Comparison of ENCODE assay signal across 24 mouse cellular contexts in genomic region chr11:76505106-76505505, GRCm38 (mm10).
A peak's percentile ranks its signal among the peaks of the same experiment; 100 is the strongest.
DNase-seq lines count a peak whose midpoint lies in the region; ATAC-seq and TF ChIP-seq lines count a peak whose summit lies in the region.
"Had no signal": no experiment of that assay in that cellular context is flagged by ENCODE, and none has a peak within 500 bp of the region (broad histone marks: within the 10 kb centered on the region; RNA-seq: fewer than 3 reads in every experiment).

No protein-coding gene starts in this region.

- H3K9me3 ChIP-seq in limb, embryonic 15.5 days, result no peaks in the 10 kb centered on the region
- H3K9me3 ChIP-seq in hindbrain, postnatal 0 days (ENCODE audit: low read length), result no peaks in the 10 kb centered on the region
- H3K9me3 ChIP-seq: kidney, embryonic 15.5 days; liver, embryonic 15.5 days had no signal

- no peak for TF ChIP-seq POLR2A in thymus, adult 2 months (IDR thresholded peaks at IDR 0.05; ENCODE audit: control insufficient read depth, extremely low read depth, insufficient read depth, low read length, poor library complexity)

- peaks cover 19% of the 10 kb centered on the region for H3K4me1 ChIP-seq in thymus, adult 2 months (replicated peaks; ENCODE audit: control insufficient read depth, insufficient read depth, low read length)
- H3K4me1 ChIP-seq in limb, embryonic 15.5 days, result peaks cover 30% of the 10 kb centered on the region
- peaks cover 26% of the 10 kb centered on the region for H3K4me1 ChIP-seq in hindbrain, postnatal 0 days (ENCODE audit: insufficient read depth, low read length)
- H3K4me1 ChIP-seq: liver, embryonic 15.5 days had no signal

- H3K4me2 ChIP-seq in limb, embryonic 15.5 days, result no peak overlapping the region
- no peak overlapping the region for H3K4me2 ChIP-seq in hindbrain, postnatal 0 days (ENCODE audit: low read depth, low read length)
- H3K4me2 ChIP-seq: kidney, embryonic 15.5 days; liver, embryonic 15.5 days had no signal

- H3K9ac ChIP-seq in limb, embryonic 15.5 days, result 0 out of 2 replicates have a peak overlapping the region, but pooled peaks have one; percentile 7
- no peak overlapping the region for H3K9ac ChIP-seq in hindbrain, postnatal 0 days (replicated peaks; ENCODE audit: low read length)
- H3K9ac ChIP-seq: kidney, embryonic 15.5 days; liver, embryonic 15.5 days had no signal

- ATAC-seq in granulocyte monocyte progenitor cell, adult 5-6 weeks (replicated peaks; ENCODE audit: poor library complexity, severe bottlenecking), result peak; percentile 57
- no peak for ATAC-seq in limb, embryonic 15.5 days (ENCODE audit: insufficient number of reproducible peaks, low FRiP score, low TSS enrichment, low read depth)
- ATAC-seq in hindbrain, postnatal 0 days, result no peak
- ATAC-seq: CD4-positive, CD25-positive, alpha-beta regulatory T cell, adult 4 months; forebrain, embryonic 16.5 days had no signal

- H3K27me3 ChIP-seq in thymus, adult 2 months (ENCODE audit: control insufficient read depth, insufficient read depth, low read length), result no peaks in the 10 kb centered on the region
- no peaks in the 10 kb centered on the region for H3K27me3 ChIP-seq in limb, embryonic 15.5 days
- H3K27me3 ChIP-seq in hindbrain, postnatal 0 days (ENCODE audit: insufficient read depth, low read length), result no peaks in the 10 kb centered on the region
- H3K27me3 ChIP-seq: kidney, embryonic 15.5 days; liver, embryonic 15.5 days had no signal

- peak overlapping the region; percentile 61 for H3K4me3 ChIP-seq in layer of hippocampus, adult 2 months
- no peak overlapping the region for H3K4me3 ChIP-seq in thymus, adult 2 months (ENCODE audit: control insufficient read depth, insufficient read depth, low read length)
- H3K4me3 ChIP-seq in limb, embryonic 15.5 days, result no peak overlapping the region
- H3K4me3 ChIP-seq in hindbrain, postnatal 0 days (ENCODE audit: low read length), result no peak overlapping the region
- H3K4me3 ChIP-seq: erythroblast, embryonic 14.5 days; kidney, embryonic 15.5 days; liver, embryonic 15.5 days had no signal

- H3K27ac ChIP-seq in layer of hippocampus, adult 2 months, result peak overlapping the region; percentile 96; the same call in 1 of the 2 replicates
- H3K27ac ChIP-seq in thymus, adult 2 months (ENCODE audit: control insufficient read depth, insufficient read depth, low read length), result peak overlapping the region; percentile 25; the same call in 1 of the 2 replicates
- no peak overlapping the region for H3K27ac ChIP-seq in limb, embryonic 15.5 days
- no peak overlapping the region for H3K27ac ChIP-seq in hindbrain, postnatal 0 days
- H3K27ac ChIP-seq: kidney, embryonic 15.5 days; liver, embryonic 15.5 days; macrophage had no signal

- H3K36me3 ChIP-seq in thymus, adult 2 months (ENCODE audit: control insufficient read depth, insufficient read depth, low read length), result no peaks in the 10 kb centered on the region
- H3K36me3 ChIP-seq in limb, embryonic 15.5 days, result no peaks in the 10 kb centered on the region
- H3K36me3 ChIP-seq in hindbrain, postnatal 0 days (ENCODE audit: insufficient read depth, low read length), result no peaks in the 10 kb centered on the region
- H3K36me3 ChIP-seq: liver, embryonic 15.5 days had no signal

- TF ChIP-seq CTCF in layer of hippocampus, adult 2 months (conservative IDR thresholded peaks at IDR 0.05), result no peak
- TF ChIP-seq CTCF in thymus, adult 2 months (IDR thresholded peaks at IDR 0.05; ENCODE audit: borderline replicate concordance, control insufficient read depth, extremely low read depth, insufficient read depth, low read length, poor library complexity), result no peak
- TF ChIP-seq CTCF in hindbrain, postnatal 0 days (IDR thresholded peaks at IDR 0.05; ENCODE audit: low read depth), result no peak

- DNase-seq in layer of hippocampus, adult 2 months (ENCODE audit: low spot score in 2 of 2), result no peak
- no peak for DNase-seq in layer of hippocampus, adult 9-10 months (ENCODE audit: low spot score)
- no peak for DNase-seq in thymus, adult 2 months
- no peak for DNase-seq in thymus, postnatal 14 days
- no peak for DNase-seq in yolk sac, embryonic 10.5 days (ENCODE audit: low spot score)
- DNase-seq in hindbrain, postnatal 0 days (ENCODE audit: low spot score), result no peak
- DNase-seq: adrenal gland, postnatal 36 days; cerebellum, adult 2 months; gastrocnemius, postnatal 25 days; heart, postnatal 14 days; kidney, adult 18-20 months; kidney, postnatal 25 days; left cerebral cortex, postnatal 4 days; midbrain, embryonic 14.5 days; right cerebral cortex, adult 18-20 months; thymus, postnatal 36 days had no signal

- WGBS in thymus, adult 2 months, result 31% methylated on average over 1 of the region's 1 CpGs
- WGBS in limb, embryonic 15.5 days, result 81% methylated on average over 1 of the region's 1 CpGs
- 65% methylated on average over 1 of the region's 1 CpGs for WGBS in hindbrain, postnatal 0 days

Comparison
In these comparisons a context has a peak if more than half of its experiments do, and no peak if none do; other contexts are left out.
1. H3K27ac ChIP-seq: peak in layer of hippocampus, adult 2 months (single experiment) and thymus, adult 2 months (single experiment); none in limb, embryonic 15.5 days (single experiment) and hindbrain, postnatal 0 days (single experiment).